In genomic region chr10:6999355-6999754, GRCm38 (mm10) we compare ENCODE assay signal across 16 mouse cellular contexts.
"Had no signal": no experiment of that assay in that cellular context is flagged by ENCODE, and none has a peak within 500 bp of the region (broad histone marks: within the 10 kb centered on the region; RNA-seq: fewer than 3 reads in every experiment).

No protein-coding gene starts in this region.

- DNase-seq: liver; liver, embryonic 13.5 days; liver, postnatal 0 days; lung, adult 18-20 months; lung, adult 2 months; lung, embryonic 14.5 days; lung, postnatal 10 days; lung, postnatal 14 days; lung, postnatal 36 days; lung, postnatal 4 days; midbrain, embryonic 14.5 days had no signal

- ATAC-seq: liver, embryonic 12.5 days; liver, postnatal 0 days; lung, postnatal 0 days; midbrain, embryonic 13.5 days; midbrain, embryonic 15.5 days; midbrain, embryonic 16.5 days had no signal
